Mouse (Mus musculus) lung, embryonic 16.5 days (tissue): ENCODE results near the gene Cp. TPM values are rescaled to one million over a fixed set of nuclear protein-coding genes. Genes with fewer than 3 reads are reported as not detected.

Experiments used
- ATAC-seq: fragments of 200-750 bp; cut with Nextera tagmentation; 2 replicates; pipeline ENCODE4 v1.8.0; 2017; ENCODE audit warnings: low read depth, mild to moderate bottlenecking, moderate library complexity
- H3K27ac ChIP-seq: fragments of 300-500 bp; sonication (generic); 2 replicates; pipeline ENCODE4 v1.5.1; 2014; ENCODE audit warnings: mild to moderate bottlenecking, control low read depth, low read length
- H3K27me3 ChIP-seq: fragments of 300-500 bp; sonication (generic); 2 replicates; pipeline ENCODE4 v1.6.1; 2014; ENCODE audit warnings: low read depth, low read length, mixed read lengths; ENCODE audit not compliant: control insufficient read depth, insufficient read depth
- H3K36me3 ChIP-seq: fragments of 300-500 bp; sonication (generic); 2 replicates; pipeline ENCODE4 v1.6.1; 2014; ENCODE audit warnings: low read length; ENCODE audit not compliant: control insufficient read depth, insufficient read depth
- H3K4me1 ChIP-seq: fragments of 300-500 bp; sonication (generic); replicated peaks from 2 replicates; pipeline ENCODE4 v1.6.1; 2014; ENCODE audit warnings: low read length, mixed read lengths; ENCODE audit not compliant: control insufficient read depth, insufficient read depth
- H3K4me2 ChIP-seq: fragments of 300-500 bp; sonication (generic); 2 replicates; pipeline ENCODE4 v1.6.1; 2014; ENCODE audit warnings: low read depth, low read length, control low read depth
- H3K4me3 ChIP-seq: fragments of 300-500 bp; sonication (generic); 2 replicates; pipeline ENCODE4 v1.5.1; 2014; ENCODE audit warnings: mild to moderate bottlenecking, low read length, control low read depth
- H3K9ac ChIP-seq: fragments of 300-500 bp; sonication (generic); 2 replicates; pipeline ENCODE4 v1.6.1; 2014; ENCODE audit warnings: low read length, control low read depth
- H3K9me3 ChIP-seq: fragments of 300-500 bp; sonication (generic); 2 replicates; pipeline ENCODE4 v1.6.1; 2016; ENCODE audit warnings: low read length; ENCODE audit not compliant: control insufficient read depth
- WGBS: fragments of 180-500 bp; shearing (Covaris S2); extraction: QIAGEN DNeasy Blood & Tissue Kit; methylation state at CpG from one replicate; pipeline ENCODE4 v1.1.7; 2014; 5-methylcytosine and 5-hydroxymethylcytosine counted together
- polyA plus RNA-seq: library from polyadenylated mRNA; unstranded; fragments of >200 nt; fragmentation: Nextera tagmentation; extraction: Ambion mirVana; gene quantifications from 2 replicates; pipeline ENCODE4 v1.2.1, GENCODE M21; 2015

Cp gene
- polyA plus RNA-seq, 1 experiment from 2014 or later: 5.6 TPM

DNA sequence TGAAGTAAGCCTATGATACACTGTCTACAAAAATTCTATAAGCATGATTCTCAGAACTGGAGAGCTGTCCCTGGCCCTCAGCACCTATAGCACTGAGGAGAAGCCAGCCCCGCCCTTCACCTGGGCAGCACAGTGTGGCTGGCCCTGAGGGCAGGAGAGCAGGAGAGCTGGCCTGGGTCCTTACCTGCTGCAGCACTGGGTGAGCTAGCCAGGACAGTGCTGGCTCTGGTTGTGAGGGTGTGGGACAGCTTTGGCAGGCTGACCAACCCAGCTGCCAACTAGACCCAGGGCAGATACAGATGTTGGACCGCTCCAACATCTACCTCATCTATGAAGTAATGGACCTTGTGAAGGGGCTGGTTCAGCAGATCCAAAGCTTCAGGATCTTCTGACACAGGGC lies 57.6 kb downstream of the Cp start:
- H3K36me3 ChIP-seq: peaks cover 19% of the 10 kb centered on the region
- ATAC-seq: no peak
- WGBS: 91% methylated on average over 2 of the region's 2 CpGs
- H3K4me2 ChIP-seq: no peak overlapping the region
- H3K4me3 ChIP-seq: no peak overlapping the region
- H3K27me3 ChIP-seq: no peaks in the 10 kb centered on the region
- H3K9ac ChIP-seq: no peak overlapping the region
- H3K4me1 ChIP-seq: no peaks in the 10 kb centered on the region
- H3K27ac ChIP-seq: no peak overlapping the region
- H3K9me3 ChIP-seq: no peaks in the 10 kb centered on the region

DNA sequence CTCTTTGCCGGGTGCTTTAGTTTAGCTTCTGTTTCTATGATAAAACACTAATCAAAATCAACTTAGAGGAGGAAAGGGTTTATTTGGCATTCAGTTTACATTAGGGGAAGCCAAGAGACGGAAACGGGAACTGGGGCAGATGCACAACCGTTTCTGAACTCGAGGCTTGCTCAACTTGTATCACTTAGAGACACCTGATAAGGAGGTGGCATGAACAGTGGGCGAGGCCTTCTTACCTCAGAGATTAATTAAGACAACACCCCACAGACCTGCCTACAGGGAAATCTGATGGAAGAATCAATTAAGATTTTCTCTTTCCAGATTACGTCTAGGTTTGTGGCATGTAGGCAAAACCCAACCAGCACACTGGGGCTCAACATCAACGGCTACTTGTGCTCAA lies 61.2 kb downstream of the Cp start:
- no peaks in the 10 kb centered on the region for H3K27me3 ChIP-seq
- H3K9me3 ChIP-seq: no peaks in the 10 kb centered on the region
- WGBS: 75% methylated on average over 8 of the region's 8 CpGs
- no peak overlapping the region for H3K9ac ChIP-seq
- peaks cover 15% of the 10 kb centered on the region for H3K36me3 ChIP-seq
- no peaks in the 10 kb centered on the region for H3K4me1 ChIP-seq
- no peak for ATAC-seq
- no peak overlapping the region for H3K4me2 ChIP-seq
- H3K4me3 ChIP-seq: no peak overlapping the region
- no peak overlapping the region for H3K27ac ChIP-seq

DNA sequence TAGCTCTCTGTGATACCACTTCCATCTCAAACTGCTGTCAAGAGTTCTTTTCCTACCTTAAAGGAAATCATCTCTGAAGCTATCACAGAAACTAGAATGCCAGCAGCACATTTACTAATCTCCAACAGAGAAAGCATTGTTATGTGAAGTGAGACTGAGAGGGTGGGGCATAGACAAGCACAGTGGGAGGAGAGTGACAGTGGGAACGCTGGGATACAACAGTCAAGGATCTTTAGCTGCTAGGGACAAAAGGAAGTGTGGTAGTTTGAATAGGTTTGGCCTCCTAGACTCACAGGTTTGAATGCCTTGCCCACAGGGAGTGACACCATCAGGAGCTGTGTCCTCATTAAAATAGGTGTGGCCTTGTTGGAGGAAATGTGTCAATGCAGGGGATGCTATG lies 67.0 kb downstream of the Cp start:
- H3K27me3 ChIP-seq: no peaks in the 10 kb centered on the region
- peaks cover 15% of the 10 kb centered on the region for H3K36me3 ChIP-seq
- H3K4me2 ChIP-seq: no peak overlapping the region
- H3K27ac ChIP-seq: no peak overlapping the region
- no peak for ATAC-seq
- no peaks in the 10 kb centered on the region for H3K9me3 ChIP-seq
- WGBS: 48% methylated on average over 1 of the region's 1 CpGs
- H3K9ac ChIP-seq: no peak overlapping the region
- no peaks in the 10 kb centered on the region for H3K4me1 ChIP-seq
- no peak overlapping the region for H3K4me3 ChIP-seq

DNA sequence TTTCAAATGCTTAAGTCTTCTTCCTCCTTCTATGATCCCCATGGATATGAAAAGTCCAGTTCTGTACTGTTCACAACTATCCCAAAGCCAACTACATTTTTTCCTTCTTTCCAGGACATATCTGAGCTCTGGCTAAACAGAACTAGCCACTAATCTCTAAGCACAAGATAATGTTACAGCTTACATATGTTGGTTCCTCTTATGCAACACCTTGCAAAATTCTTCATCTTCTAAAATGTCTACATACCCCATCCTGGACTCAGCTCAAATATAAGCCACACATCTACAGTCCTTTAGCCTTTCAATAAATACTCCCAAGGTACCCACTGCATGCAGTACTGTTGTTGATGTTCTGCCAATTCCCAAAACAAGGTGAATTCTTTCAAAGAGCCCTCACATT lies 69.6 kb downstream of the Cp start:
- H3K9ac ChIP-seq: no peak overlapping the region
- no peaks in the 10 kb centered on the region for H3K27me3 ChIP-seq
- peaks cover 15% of the 10 kb centered on the region for H3K36me3 ChIP-seq
- no peak overlapping the region for H3K27ac ChIP-seq
- no peaks in the 10 kb centered on the region for H3K4me1 ChIP-seq
- H3K4me2 ChIP-seq: no peak overlapping the region
- no peaks in the 10 kb centered on the region for H3K9me3 ChIP-seq
- no peak overlapping the region for H3K4me3 ChIP-seq
- no peak for ATAC-seq

DNA sequence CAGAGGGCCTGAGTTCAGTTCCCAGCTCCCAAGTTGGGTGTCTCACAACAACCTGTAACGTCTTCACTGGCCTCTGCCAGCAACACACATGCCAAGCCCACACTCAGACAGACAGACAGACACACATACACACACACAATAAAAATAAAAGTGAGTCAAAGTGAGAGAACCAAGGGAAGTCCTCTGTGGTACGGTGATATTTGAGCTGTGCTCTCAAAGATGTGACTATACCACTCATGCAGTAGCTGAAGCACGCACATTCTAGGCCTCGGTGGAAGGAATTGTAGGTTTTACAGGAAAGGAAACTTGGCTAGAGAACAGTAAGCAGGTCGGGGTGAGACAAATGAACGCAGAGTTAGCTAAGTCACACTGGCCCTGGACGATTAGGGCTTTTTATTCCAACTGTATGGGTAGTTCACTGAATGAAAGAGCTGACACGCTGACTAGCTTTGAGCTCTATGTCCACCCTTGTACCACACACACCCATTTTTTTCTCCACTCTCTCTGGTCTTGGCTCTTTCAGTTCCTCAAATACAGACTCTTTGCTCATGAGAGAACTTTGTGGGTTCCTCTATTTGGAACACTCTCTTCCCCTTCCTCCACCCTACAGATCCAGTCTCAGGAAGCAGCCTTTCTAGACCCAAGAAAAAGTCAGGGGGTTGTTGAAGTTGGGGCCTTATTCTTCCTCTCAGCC lies 70.3 kb downstream of the Cp start:
- Histone ChIP-seq H3K4me1 (no peaks in the 10 kb centered on the region), H3K9me3 (no peaks in the 10 kb centered on the region), H3K9ac (no peak overlapping the region), H3K4me2 (no peak overlapping the region), H3K36me3 (peaks cover 15% of the 10 kb centered on the region), H3K4me3 (no peak overlapping the region), H3K27me3 (no peaks in the 10 kb centered on the region), H3K27ac (no peak overlapping the region)
- ATAC-seq: no peak
- 87% methylated on average over 8 of the region's 8 CpGs for WGBS

DNA sequence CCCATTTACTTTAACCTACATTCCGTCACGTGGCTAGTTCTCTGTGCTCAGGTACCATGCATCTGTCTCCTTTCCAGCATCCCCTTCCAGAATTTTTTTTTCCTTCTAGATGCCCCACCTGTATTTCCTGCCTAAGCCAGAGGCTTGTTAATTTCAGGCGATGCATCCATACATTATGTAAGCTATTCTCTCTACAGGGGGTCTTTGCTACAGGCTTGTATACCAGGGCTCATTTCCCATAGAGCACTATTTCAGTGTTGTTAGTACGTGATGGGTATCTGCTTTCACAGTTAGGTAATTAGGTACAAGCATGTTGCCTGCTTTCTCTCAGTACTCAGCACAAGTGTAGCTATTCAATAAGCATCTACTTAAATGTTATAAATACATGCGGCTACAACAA lies 70.9 kb downstream of the Cp start:
- H3K27me3 ChIP-seq: no peaks in the 10 kb centered on the region
- no peak for ATAC-seq
- H3K36me3 ChIP-seq: peaks cover 15% of the 10 kb centered on the region
- WGBS: 87% methylated on average over 5 of the region's 5 CpGs
- H3K9ac ChIP-seq: no peak overlapping the region
- no peaks in the 10 kb centered on the region for H3K4me1 ChIP-seq
- no peak overlapping the region for H3K4me2 ChIP-seq
- no peak overlapping the region for H3K4me3 ChIP-seq
- no peak overlapping the region for H3K27ac ChIP-seq
- no peaks in the 10 kb centered on the region for H3K9me3 ChIP-seq

DNA sequence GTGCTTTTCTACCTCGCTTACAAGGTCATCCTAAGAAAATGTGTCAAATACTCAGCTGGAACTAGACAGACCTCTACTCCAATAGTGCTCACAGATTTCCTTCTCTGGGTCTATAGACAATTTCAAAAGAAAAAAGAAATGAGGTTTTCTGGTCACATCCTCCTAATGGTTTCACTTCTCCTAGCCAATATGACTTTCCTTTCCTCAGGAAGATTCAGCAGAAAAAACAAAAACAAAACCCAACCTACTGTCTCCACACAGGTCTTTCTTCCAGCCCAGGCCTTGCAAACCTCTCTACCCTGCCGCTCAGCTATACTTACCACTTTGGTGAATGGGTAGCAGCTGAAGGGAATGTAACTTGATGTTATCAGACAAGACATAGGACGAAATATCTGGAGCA lies 71.8 kb downstream of the Cp start:
- ATAC-seq: no peak
- no peak overlapping the region for H3K4me3 ChIP-seq
- H3K27ac ChIP-seq: no peak overlapping the region
- H3K4me2 ChIP-seq: no peak overlapping the region
- no peak overlapping the region for H3K9ac ChIP-seq
- WGBS: 87% methylated on average over 3 of the region's 3 CpGs
- H3K36me3 ChIP-seq: peaks cover 15% of the 10 kb centered on the region
- peaks cover 2% of the 10 kb centered on the region for H3K4me1 ChIP-seq
- no peaks in the 10 kb centered on the region for H3K9me3 ChIP-seq
- no peaks in the 10 kb centered on the region for H3K27me3 ChIP-seq

DNA sequence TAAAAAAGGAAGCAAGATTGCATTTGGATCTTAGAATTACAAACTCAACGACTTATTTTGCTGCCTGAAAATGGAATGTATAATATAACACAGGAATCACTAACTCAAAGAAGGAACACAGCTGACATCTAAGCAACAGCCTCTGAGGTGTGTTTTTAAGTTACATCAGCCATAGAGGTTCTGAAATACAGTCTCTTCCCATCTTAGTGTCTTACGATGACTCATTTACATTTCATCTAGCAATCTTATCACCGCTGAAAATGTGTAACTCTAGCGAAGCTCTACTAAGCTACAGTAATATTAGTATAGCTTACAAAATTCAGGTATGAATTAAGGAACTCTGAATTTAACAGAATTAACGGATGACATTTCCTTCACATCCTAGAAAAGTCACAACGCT lies 74.0 kb downstream of the Cp start:
- H3K4me1 ChIP-seq: peaks cover 8% of the 10 kb centered on the region
- no peak overlapping the region for H3K4me2 ChIP-seq
- 0 out of 2 replicates have a peak, but pooled peaks cover 1% of the 10 kb centered on the region for H3K36me3 ChIP-seq
- no peaks in the 10 kb centered on the region for H3K9me3 ChIP-seq
- no peak overlapping the region for H3K4me3 ChIP-seq
- H3K27me3 ChIP-seq: no peaks in the 10 kb centered on the region
- no peak overlapping the region for H3K27ac ChIP-seq
- ATAC-seq: no peak
- 85% methylated on average over 6 of the region's 6 CpGs for WGBS
- no peak overlapping the region for H3K9ac ChIP-seq

DNA sequence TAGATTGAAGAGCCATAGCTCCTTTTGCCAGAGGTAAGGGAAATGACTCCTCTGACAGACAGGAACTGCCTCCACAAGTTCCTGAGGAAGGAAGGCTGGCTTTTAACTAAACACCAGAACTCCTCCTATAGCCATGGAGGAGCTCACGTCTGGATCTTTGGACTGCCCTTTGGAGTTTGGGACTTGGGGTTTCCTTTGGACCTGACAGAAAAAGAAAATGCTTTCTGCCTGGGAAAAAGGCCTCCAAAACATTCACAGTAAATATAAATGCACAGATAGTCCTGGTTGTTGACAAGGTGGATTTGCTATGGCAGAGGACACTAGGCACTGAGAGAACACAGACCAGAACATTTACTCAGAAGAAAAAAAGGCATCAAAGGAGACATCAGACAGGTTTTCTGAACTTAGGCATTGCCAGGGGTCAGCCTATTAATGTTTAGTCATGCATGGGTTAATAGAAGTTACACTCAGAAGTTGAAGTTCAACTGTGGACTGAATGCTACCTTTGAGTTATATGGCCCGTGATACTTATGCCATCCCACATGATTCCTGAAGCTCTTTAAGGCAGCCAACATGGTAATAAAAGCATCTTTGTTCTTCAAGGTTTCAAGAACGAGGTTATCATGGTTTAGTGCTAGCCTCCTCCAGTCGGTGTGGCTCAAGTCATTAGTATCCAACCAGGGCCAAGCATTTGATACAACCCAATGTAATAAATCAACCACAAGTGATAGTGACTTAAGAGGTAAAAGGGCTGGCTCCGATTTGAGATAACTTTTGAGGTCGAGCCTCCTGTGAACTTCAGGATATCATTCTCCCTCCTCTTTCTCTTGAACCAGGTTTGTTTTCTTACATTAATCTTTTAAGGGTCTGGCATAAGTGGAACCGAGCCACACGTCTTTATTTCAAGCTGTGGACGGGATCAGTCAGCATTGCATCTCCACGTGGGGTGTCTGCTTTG lies 77.2 kb downstream of the Cp start:
- Histone ChIP-seq H3K27me3 (no peaks in the 10 kb centered on the region), H3K9ac (peak overlapping the region; percentile 76), H3K36me3 (no peaks in the 10 kb centered on the region), H3K27ac (peak overlapping the region; percentile 82), H3K4me3 (peak overlapping the region; percentile 97), H3K4me2 (peak overlapping the region; percentile 85), H3K4me1 (peaks cover 8% of the 10 kb centered on the region), H3K9me3 (no peaks in the 10 kb centered on the region)
- ATAC-seq: no peak
- WGBS: 10% methylated on average over 10 of the region's 10 CpGs
